Mouse (Mus musculus): Measurements from ENCODE around the gene Lrrc52. TPM values are rescaled to one million over a fixed set of nuclear protein-coding genes. Genes with fewer than 3 reads are reported as not detected.

Lrrc52 gene
- polyA plus RNA-seq (2012; rRNA removed) (0.02 TPM in 1 of 2 replicates, not detected in the other), polyA plus RNA-seq (2014; fragmentation: Nextera tagmentation; extraction: Ambion mirVana) (0.16 TPM in 1 of 2 replicates, not detected in the other)

DNA sequence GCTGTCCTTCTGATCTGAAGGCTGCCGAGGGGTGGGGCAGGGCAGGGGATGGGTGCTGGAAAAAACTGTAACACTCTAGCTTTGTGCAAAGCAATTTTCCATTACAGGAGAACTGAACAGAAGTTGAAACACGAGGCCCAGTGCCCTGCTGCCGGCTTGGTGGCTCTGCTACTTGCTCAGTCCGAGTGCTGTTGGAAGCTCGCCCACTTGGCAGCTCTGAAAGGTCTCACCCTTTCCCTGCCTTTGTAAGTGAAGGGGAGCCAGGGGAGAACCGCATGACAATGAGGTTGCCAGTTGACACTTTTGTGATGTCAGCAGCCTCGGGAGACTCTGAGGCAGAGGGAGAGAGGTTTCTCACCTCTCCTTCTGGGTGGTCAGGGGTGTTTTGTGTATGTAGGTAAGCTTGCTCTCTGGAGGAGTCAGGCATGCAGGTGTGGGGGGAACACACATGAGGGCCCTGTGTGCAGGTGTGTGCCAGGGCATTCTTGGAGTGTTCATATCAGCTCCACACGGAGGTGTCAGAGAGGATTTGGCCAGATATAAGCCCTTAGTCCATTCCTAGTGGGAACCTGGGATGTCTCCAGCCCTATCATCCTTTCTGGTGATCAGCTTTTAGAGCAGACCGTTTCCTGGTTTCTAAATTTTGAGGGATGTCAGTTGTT lies at the start of gene Lrrc52:
Gene Lrrc52, minus strand, starts transcription at position 16 of the 662 bp plus-strand sequence.
- Histone ChIP-seq H3K9ac (replicated peaks) (no peak within 1 kb of the TSS), H3K9me3 (ENCODE audit: control insufficient read depth, low read length) (no peaks in the 10 kb centered on the region), H3K27ac (no peak within 1 kb of the TSS), H3K36me3 (replicated peaks; ENCODE audit: control insufficient read depth, insufficient read depth, low read depth) (no peaks in the 10 kb centered on the region), H3K4me1 (replicated peaks; ENCODE audit: control insufficient read depth in 2 of 2, insufficient read depth in 2 of 2, low read length in 1 of 2) (no peaks in the 10 kb centered on the region), H3K4me2 (ENCODE audit: low read depth) (no peak within 1 kb of the TSS), H3K4me3 (ENCODE audit: insufficient read depth in 1 of 2, low read depth in 2 of 2, low read length in 2 of 2) (no peak within 1 kb of the TSS), H3K27me3 (ENCODE audit: control insufficient read depth, insufficient read depth, low read length) (no peaks in the 10 kb centered on the region)
- 33% methylated on average over 9 of the region's 9 CpGs for WGBS (ENCODE audit: insufficient replicate concordance)
- no peak for DNase-seq (ENCODE audit: low read depth in 3 of 3, low spot score in 3 of 3)
- no peak for ATAC-seq (ENCODE audit: insufficient read depth)
- TF ChIP-seq EP300 (IDR thresholded peaks at IDR 0.05; ENCODE audit: low read depth): no peak
- no peak for TF ChIP-seq CTCF (IDR thresholded peaks at IDR 0.05; ENCODE audit: low read depth)

DNA sequence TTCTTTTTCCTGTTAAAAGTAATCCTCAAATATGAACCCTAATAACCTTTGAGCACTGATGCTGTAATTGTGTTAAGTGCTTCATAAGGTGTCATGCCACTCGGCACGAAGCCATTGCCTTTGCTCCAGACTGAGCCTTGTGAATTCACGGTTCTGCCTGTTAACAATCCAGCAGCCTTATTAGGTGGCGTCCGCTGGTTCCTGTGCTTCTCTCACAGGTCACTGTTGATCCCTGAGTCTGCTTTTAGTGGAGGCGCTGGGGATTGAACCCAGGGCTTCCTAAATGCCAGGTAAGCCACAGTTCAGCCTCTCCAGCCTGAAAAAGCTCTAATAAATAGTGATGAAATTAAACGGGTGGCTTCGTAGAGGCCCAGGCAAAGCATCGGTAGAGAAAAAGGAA lies 45.0 kb upstream of the Lrrc52 start:
- no peak for ATAC-seq (ENCODE audit: insufficient read depth)
- no peaks in the 10 kb centered on the region for H3K27me3 ChIP-seq (ENCODE audit: control insufficient read depth, insufficient read depth, low read length)
- H3K4me2 ChIP-seq (ENCODE audit: low read depth): no peak overlapping the region
- no peaks in the 10 kb centered on the region for H3K9me3 ChIP-seq (ENCODE audit: control insufficient read depth, low read length)
- no peak overlapping the region for H3K9ac ChIP-seq (replicated peaks)
- TF ChIP-seq EP300 (IDR thresholded peaks at IDR 0.05; ENCODE audit: low read depth): no peak
- TF ChIP-seq CTCF (IDR thresholded peaks at IDR 0.05; ENCODE audit: low read depth): no peak
- no peaks in the 10 kb centered on the region for H3K36me3 ChIP-seq (replicated peaks; ENCODE audit: control insufficient read depth, insufficient read depth, low read depth)
- no peak overlapping the region for H3K27ac ChIP-seq
- H3K4me3 ChIP-seq (ENCODE audit: insufficient read depth in 1 of 2, low read depth in 2 of 2, low read length in 2 of 2): no peak overlapping the region
- no peaks in the 10 kb centered on the region for H3K4me1 ChIP-seq (replicated peaks; ENCODE audit: control insufficient read depth in 2 of 2, insufficient read depth in 2 of 2, low read length in 1 of 2)
- no peak for DNase-seq (ENCODE audit: low read depth in 3 of 3, low spot score in 3 of 3)
- WGBS (ENCODE audit: insufficient replicate concordance): 68% methylated on average over 9 of the region's 9 CpGs

DNA sequence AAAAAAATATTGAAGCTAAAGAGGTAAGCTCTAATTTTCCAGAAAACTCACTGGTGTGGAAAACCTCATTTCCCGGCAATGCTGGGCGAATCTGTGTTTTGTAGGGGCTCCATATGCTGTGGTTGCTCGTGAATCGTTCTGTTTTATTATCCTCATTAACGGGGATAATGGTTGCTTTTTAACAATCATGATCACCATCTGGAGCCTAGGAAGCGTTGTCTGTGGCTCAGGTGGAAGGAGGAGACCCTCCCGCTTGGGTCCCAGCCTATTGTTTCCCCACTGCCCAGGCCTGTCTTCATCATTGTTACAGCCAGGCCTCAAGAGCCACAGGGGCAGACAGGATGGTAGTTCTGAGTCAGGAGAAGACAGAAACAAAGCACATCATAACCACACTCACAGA lies 39.5 kb upstream of the Lrrc52 start:
- no peak overlapping the region for H3K27ac ChIP-seq
- H3K4me1 ChIP-seq (replicated peaks; ENCODE audit: control insufficient read depth in 2 of 2, insufficient read depth in 2 of 2, low read length in 1 of 2): no peaks in the 10 kb centered on the region
- H3K9me3 ChIP-seq (ENCODE audit: control insufficient read depth, low read length): no peaks in the 10 kb centered on the region
- no peaks in the 10 kb centered on the region for H3K27me3 ChIP-seq (ENCODE audit: control insufficient read depth, insufficient read depth, low read length)
- TF ChIP-seq EP300 (IDR thresholded peaks at IDR 0.05; ENCODE audit: low read depth) (no peak), CTCF (IDR thresholded peaks at IDR 0.05; ENCODE audit: low read depth) (no peak)
- no peak overlapping the region for H3K4me3 ChIP-seq (ENCODE audit: insufficient read depth in 1 of 2, low read depth in 2 of 2, low read length in 2 of 2)
- no peak overlapping the region for H3K9ac ChIP-seq (replicated peaks)
- ATAC-seq (ENCODE audit: insufficient read depth): no peak
- no peak for DNase-seq (ENCODE audit: low read depth in 3 of 3, low spot score in 3 of 3)
- H3K4me2 ChIP-seq (ENCODE audit: low read depth): no peak overlapping the region
- 62% methylated on average over 7 of the region's 7 CpGs for WGBS (ENCODE audit: insufficient replicate concordance)
- H3K36me3 ChIP-seq (replicated peaks; ENCODE audit: control insufficient read depth, insufficient read depth, low read depth): no peaks in the 10 kb centered on the region

DNA sequence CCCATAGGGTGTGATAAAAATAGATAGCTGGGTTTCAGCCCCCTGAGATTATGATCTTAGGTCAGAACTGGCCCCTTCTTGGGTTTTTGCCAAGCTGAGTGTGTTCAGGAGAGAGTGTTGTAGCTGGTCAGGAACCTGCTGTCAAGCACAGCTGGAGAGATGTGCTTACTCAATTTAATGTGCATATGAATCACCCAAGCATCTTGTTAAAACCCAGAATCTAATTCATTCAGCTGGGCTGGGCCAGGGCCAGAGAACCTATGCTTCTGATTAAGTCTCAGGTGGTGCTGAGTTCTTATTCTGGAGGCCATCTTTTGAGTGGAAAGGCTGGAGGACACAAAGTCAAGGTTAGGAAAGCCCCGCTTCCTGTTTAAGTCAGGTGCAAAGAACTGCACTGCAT lies 38.8 kb upstream of the Lrrc52 start:
- no peak for TF ChIP-seq EP300 (IDR thresholded peaks at IDR 0.05; ENCODE audit: low read depth)
- TF ChIP-seq CTCF (IDR thresholded peaks at IDR 0.05; ENCODE audit: low read depth): no peak
- WGBS (ENCODE audit: insufficient replicate concordance): 92% methylated on average over 1 of the region's 1 CpGs
- H3K27me3 ChIP-seq (ENCODE audit: control insufficient read depth, insufficient read depth, low read length): no peaks in the 10 kb centered on the region
- ATAC-seq (ENCODE audit: insufficient read depth) (no peak), DNase-seq (ENCODE audit: low read depth in 3 of 3, low spot score in 3 of 3) (no peak)
- no peak overlapping the region for H3K4me3 ChIP-seq (ENCODE audit: insufficient read depth in 1 of 2, low read depth in 2 of 2, low read length in 2 of 2)
- no peaks in the 10 kb centered on the region for H3K9me3 ChIP-seq (ENCODE audit: control insufficient read depth, low read length)
- H3K36me3 ChIP-seq (replicated peaks; ENCODE audit: control insufficient read depth, insufficient read depth, low read depth): no peaks in the 10 kb centered on the region
- no peak overlapping the region for H3K4me2 ChIP-seq (ENCODE audit: low read depth)
- no peaks in the 10 kb centered on the region for H3K4me1 ChIP-seq (replicated peaks; ENCODE audit: control insufficient read depth in 2 of 2, insufficient read depth in 2 of 2, low read length in 1 of 2)
- no peak overlapping the region for H3K27ac ChIP-seq
- H3K9ac ChIP-seq (replicated peaks): no peak overlapping the region

DNA sequence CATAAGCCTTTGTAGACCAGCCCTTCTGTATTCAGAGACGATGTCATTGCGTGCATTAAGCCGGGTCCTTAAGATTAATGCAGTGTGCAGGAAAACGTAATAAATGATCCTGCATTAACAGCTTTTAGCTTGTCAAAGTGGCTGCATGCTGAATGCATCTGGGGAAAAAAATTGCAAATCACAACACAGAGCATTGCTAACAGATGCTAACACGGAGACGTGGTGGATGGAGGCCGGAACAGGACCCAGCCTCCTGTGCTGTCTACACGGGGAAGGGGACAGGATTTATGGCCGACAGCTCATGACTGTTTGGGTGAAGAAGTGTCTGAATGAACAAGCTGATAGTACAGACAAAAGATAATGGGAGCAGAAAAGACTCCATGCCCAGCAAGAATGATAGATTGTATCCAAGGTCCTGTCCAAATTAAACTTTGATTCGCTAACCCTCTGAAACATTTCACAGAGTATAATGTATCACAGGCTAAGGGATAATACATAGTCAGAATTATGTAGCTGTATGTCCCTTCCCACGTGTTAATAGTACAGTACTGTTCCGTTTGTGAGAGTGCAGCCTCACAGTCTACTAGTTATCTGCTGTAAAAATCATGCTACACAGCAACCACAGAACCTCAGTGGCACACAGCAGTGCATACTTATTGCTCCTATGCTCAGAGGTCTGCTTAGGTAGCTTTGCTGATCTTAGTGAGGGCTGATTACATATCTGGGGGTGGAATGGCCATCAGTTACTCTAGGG lies 32.7 kb upstream of the Lrrc52 start:
- ATAC-seq (ENCODE audit: insufficient read depth): no peak
- no peak overlapping the region for H3K27ac ChIP-seq
- H3K36me3 ChIP-seq (replicated peaks; ENCODE audit: control insufficient read depth, insufficient read depth, low read depth): no peaks in the 10 kb centered on the region
- WGBS (ENCODE audit: insufficient replicate concordance): 62% methylated on average over 12 of the region's 12 CpGs
- no peak overlapping the region for H3K4me2 ChIP-seq (ENCODE audit: low read depth)
- no peak overlapping the region for H3K4me3 ChIP-seq (ENCODE audit: insufficient read depth in 1 of 2, low read depth in 2 of 2, low read length in 2 of 2)
- no peaks in the 10 kb centered on the region for H3K27me3 ChIP-seq (ENCODE audit: control insufficient read depth, insufficient read depth, low read length)
- DNase-seq (ENCODE audit: low read depth in 3 of 3, low spot score in 3 of 3): no peak
- H3K9me3 ChIP-seq (ENCODE audit: control insufficient read depth, low read length): no peaks in the 10 kb centered on the region
- H3K4me1 ChIP-seq (replicated peaks; ENCODE audit: control insufficient read depth in 2 of 2, insufficient read depth in 2 of 2, low read length in 1 of 2): no peaks in the 10 kb centered on the region
- no peak overlapping the region for H3K9ac ChIP-seq (replicated peaks)
- TF ChIP-seq CTCF (IDR thresholded peaks at IDR 0.05; ENCODE audit: low read depth): no peak
